13 mouse cellular contexts compared by ENCODE assay signal in the genomic region with DNA sequence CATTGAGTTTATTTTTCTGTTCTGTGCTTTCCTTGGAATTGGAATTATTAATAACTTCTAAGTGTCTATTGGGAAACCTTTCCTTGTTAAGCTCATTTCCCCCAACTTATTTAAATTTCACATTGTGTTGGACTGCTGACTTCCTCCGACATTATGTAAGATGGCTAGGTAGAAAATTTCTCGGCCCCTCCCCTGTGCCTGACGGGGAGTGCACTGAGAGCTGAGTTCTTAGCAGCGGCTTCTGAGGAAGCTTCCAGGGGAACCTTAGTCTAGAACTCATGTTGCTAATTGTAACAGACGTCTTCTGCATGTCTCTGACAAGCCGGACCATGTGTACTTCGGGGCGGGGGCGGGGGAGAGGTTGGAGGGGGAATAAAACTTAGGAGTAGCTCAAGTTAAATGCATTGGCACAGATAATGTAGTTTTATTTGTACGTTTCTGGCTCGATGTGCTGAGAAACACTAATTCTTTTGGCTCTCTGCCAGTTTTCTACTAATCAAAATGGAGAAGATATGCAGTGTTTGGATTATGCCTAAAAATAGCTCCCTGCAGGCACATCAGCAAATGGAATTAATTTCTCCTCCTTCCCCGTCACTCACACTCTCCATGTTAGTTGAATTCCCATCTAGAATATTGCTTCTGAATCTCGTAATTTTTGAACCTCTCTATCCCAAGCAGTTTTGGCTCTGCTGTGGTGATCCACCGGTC. TPM values are rescaled to one million over a fixed set of nuclear protein-coding genes. Genes with fewer than 3 reads are reported as not detected.
DNase-seq lines count a peak whose midpoint lies in the region; ATAC-seq lines count a peak whose summit lies in the region.
"Had no signal": no experiment of that assay in that cellular context is flagged by ENCODE, and none has a peak within 500 bp of the region (broad histone marks: within the 10 kb centered on the region; RNA-seq: fewer than 3 reads in every experiment).

No protein-coding gene starts in this region.

- DNase-seq in left cerebral cortex, postnatal 25 days (ENCODE audit: low spot score in 2 of 2), result peak; percentile 29 to 64
- DNase-seq in left cerebral cortex, adult 8-10 months (ENCODE audit: low spot score in 2 of 2), result no peak
- peak; percentile 63 for DNase-seq in brain, adult 2 months (ENCODE audit: low read depth, low spot score)
- DNase-seq in right cerebral cortex, postnatal 4 days, result no peak
- DNase-seq in right cerebral cortex, postnatal 14 days, result no peak
- DNase-seq: adrenal gland, postnatal 10 days; cerebellum, adult 2 months; thymus, postnatal 4 days had no signal

- H3K4me1 ChIP-seq in heart, embryonic 14.5 days (ENCODE audit: control insufficient read depth in 2 of 2, insufficient read depth in 2 of 2, low read length in 2 of 2), result peaks cover 25 to 52% of the 10 kb centered on the region in 2 experiments
- H3K4me1 ChIP-seq in heart, embryonic 11.5 days (ENCODE audit: control insufficient read depth, insufficient read depth, low read length), result peaks cover 21% of the 10 kb centered on the region
- peaks cover 26% of the 10 kb centered on the region for H3K4me1 ChIP-seq in lung, embryonic 16.5 days (replicated peaks; ENCODE audit: control insufficient read depth, insufficient read depth, low read length)

- H3K36me3 ChIP-seq in heart, embryonic 14.5 days (ENCODE audit: control insufficient read depth, insufficient read depth, low read length), result peaks cover 8% of the 10 kb centered on the region; the same call in 1 of the 2 replicates
- no peaks in the 10 kb centered on the region for H3K36me3 ChIP-seq in heart, embryonic 11.5 days (ENCODE audit: control insufficient read depth, insufficient read depth, low read length)
- no peaks in the 10 kb centered on the region for H3K36me3 ChIP-seq in lung, embryonic 16.5 days (ENCODE audit: control insufficient read depth, insufficient read depth, low read length)
- H3K36me3 ChIP-seq: embryonic facial prominence, embryonic 12.5 days had no signal

- peak; percentile 24; the same call in 1 of the 2 replicates for ATAC-seq in heart, embryonic 14.5 days (ENCODE audit: insufficient number of reproducible peaks, insufficient read depth, low FRiP score, low read depth)
- ATAC-seq in heart, embryonic 11.5 days (replicated peaks; ENCODE audit: insufficient number of reproducible peaks, low FRiP score, low TSS enrichment), result no peak
- ATAC-seq in lung, embryonic 16.5 days (ENCODE audit: low read depth), result peak; percentile 62

- no peaks in the 10 kb centered on the region for H3K27me3 ChIP-seq in heart, embryonic 14.5 days (ENCODE audit: control insufficient read depth, insufficient read depth, low read length)
- peaks cover 19% of the 10 kb centered on the region for H3K27me3 ChIP-seq in heart, embryonic 11.5 days (ENCODE audit: control insufficient read depth, insufficient read depth, low read length)
- peaks cover 16% of the 10 kb centered on the region for H3K27me3 ChIP-seq in lung, embryonic 16.5 days (ENCODE audit: control insufficient read depth, insufficient read depth, low read depth, low read length)

- peak overlapping the region; percentile 13 for H3K9ac ChIP-seq in heart, embryonic 14.5 days (ENCODE audit: low read length)
- no peak overlapping the region for H3K9ac ChIP-seq in heart, embryonic 11.5 days (ENCODE audit: low read depth, low read length)
- no peak overlapping the region for H3K9ac ChIP-seq in lung, embryonic 16.5 days (ENCODE audit: low read length)
- H3K9ac ChIP-seq: embryonic facial prominence, embryonic 12.5 days had no signal

- H3K27ac ChIP-seq in heart, embryonic 14.5 days (replicated peaks in 1 of 2; ENCODE audit: control insufficient read depth in 1 of 2, insufficient read depth in 1 of 2, low read depth in 2 of 2, low read length in 2 of 2), result peak overlapping the region; percentile 74 to 78
- no peak overlapping the region for H3K27ac ChIP-seq in heart, embryonic 11.5 days (ENCODE audit: low read depth, low read length)
- H3K27ac ChIP-seq in lung, embryonic 16.5 days (ENCODE audit: low read length), result no peak overlapping the region
- H3K27ac ChIP-seq: embryonic facial prominence, embryonic 12.5 days had no signal

- H3K9me3 ChIP-seq in heart, embryonic 14.5 days (ENCODE audit: control insufficient read depth, low read length), result no peaks in the 10 kb centered on the region
- no peaks in the 10 kb centered on the region for H3K9me3 ChIP-seq in heart, embryonic 11.5 days (replicated peaks; ENCODE audit: control insufficient read depth, low read length)
- no peaks in the 10 kb centered on the region for H3K9me3 ChIP-seq in lung, embryonic 16.5 days (ENCODE audit: control insufficient read depth, low read length)
- H3K9me3 ChIP-seq: embryonic facial prominence, embryonic 12.5 days had no signal

- WGBS in heart, embryonic 14.5 days, result 35% methylated on average over 14 of the region's 14 CpGs
- 55% methylated on average over 14 of the region's 14 CpGs for WGBS in heart, embryonic 11.5 days (ENCODE audit: insufficient replicate concordance)
- 28% methylated on average over 14 of the region's 14 CpGs for WGBS in lung, embryonic 16.5 days

- intact Hi-C loops in left cerebral cortex, postnatal 25 days (cut with DNase I), result loop anchor here (2.0 kb wide), 1 partner anchor 47 kb away; no protein-coding TSS in a partner anchor

- H3K4me3 ChIP-seq in heart, embryonic 14.5 days (ENCODE audit: control insufficient read depth in 1 of 2, insufficient read depth in 1 of 2, low read depth in 1 of 2, low read length in 2 of 2), result peak overlapping the region; percentile 5 to 14; a peak in 2 of 4 replicates
- H3K4me3 ChIP-seq in heart, embryonic 11.5 days (ENCODE audit: low read depth, low read length), result no peak overlapping the region
- H3K4me3 ChIP-seq in lung, embryonic 16.5 days (ENCODE audit: low read length), result no peak overlapping the region; the same call in 1 of the 2 replicates
- H3K4me3 ChIP-seq: embryonic facial prominence, embryonic 12.5 days had no signal

- H3K4me2 ChIP-seq in heart, embryonic 14.5 days (ENCODE audit: low read length), result peak overlapping the region; percentile 83
- no peak overlapping the region; the same call in none of the 2 replicates for H3K4me2 ChIP-seq in heart, embryonic 11.5 days
- peak overlapping the region; percentile 43 for H3K4me2 ChIP-seq in lung, embryonic 16.5 days (ENCODE audit: low read depth, low read length)
- H3K4me2 ChIP-seq: embryonic facial prominence, embryonic 12.5 days had no signal

RNA-seq across cellular contexts. Expression of a gene that starts 5.3 kb away (rescaled TPM):
- polyA plus RNA-seq in heart, embryonic 14.5 days (2014; fragmentation: Nextera tagmentation; extraction: Ambion mirVana), result 6.5 and 8.2 TPM in 2 replicates
- 1.5 and 1.8 TPM in 2 replicates for polyA plus RNA-seq in heart, embryonic 11.5 days (2014; fragmentation: Nextera tagmentation; extraction: Ambion mirVana)
- total RNA-seq in left cerebral cortex, postnatal 25 days (2021), result 10 to 100 TPM; 45.1 to 48.1 TPM
- 10 to 100 TPM; 31.2 to 37.7 (median 35.3) TPM for total RNA-seq in left cerebral cortex, adult 8-10 months (2022)
- polyA plus RNA-seq in lung, embryonic 16.5 days (2015; fragmentation: Nextera tagmentation; extraction: Ambion mirVana), result 1.1 and 1.3 TPM in 2 replicates
- total RNA-seq: hematopoietic stem cell, adult 5-6 weeks had no signal

Comparison
In these comparisons a context has a peak if more than half of its experiments do, and no peak if none do; other contexts are left out.
1. H3K27ac ChIP-seq: peak in heart, embryonic 14.5 days (2 of 2); none in heart, embryonic 11.5 days (single experiment) and lung, embryonic 16.5 days (single experiment).
2. H3K4me3 ChIP-seq: peak in heart, embryonic 14.5 days (2 of 2); none in heart, embryonic 11.5 days (single experiment) and lung, embryonic 16.5 days (single experiment).
3. DNase-seq: peak in left cerebral cortex, postnatal 25 days (2 of 2) and brain, adult 2 months (single experiment); none in left cerebral cortex, adult 8-10 months (0 of 2), right cerebral cortex, postnatal 4 days (single experiment) and right cerebral cortex, postnatal 14 days (single experiment).